In the genomic region with DNA sequence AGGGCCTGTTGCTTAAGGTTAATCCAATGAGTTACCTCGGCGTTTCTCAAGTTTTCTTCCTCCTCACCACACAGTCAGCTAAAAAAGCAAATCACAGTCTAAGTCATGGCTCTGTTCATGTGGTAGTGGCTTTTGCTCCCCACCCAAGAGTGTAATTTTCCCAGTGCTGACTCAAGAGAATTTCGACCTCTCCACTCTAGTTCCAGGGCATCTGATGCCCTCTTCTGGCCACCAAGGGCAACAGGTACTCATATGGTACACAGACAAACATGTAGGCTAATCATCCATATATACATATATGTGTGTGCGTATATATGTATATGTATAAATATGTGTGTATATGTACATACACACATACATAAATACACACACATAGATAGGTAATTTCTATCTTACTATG, we compare ENCODE assay signal across 23 mouse cellular contexts. TPM values are rescaled to one million over a fixed set of nuclear protein-coding genes. Genes with fewer than 3 reads are reported as not detected.
DNase-seq lines count a peak whose midpoint lies in the region; ATAC-seq and TF ChIP-seq lines count a peak whose summit lies in the region.
"Had no signal": no experiment of that assay in that cellular context is flagged by ENCODE, and none has a peak within 500 bp of the region (broad histone marks: within the 10 kb centered on the region; RNA-seq: fewer than 3 reads in every experiment).

No protein-coding gene starts in this region.

- no peak overlapping the region for H3K4me3 ChIP-seq in forebrain, postnatal 0 days (ENCODE audit: low read depth, low read length)
- H3K4me3 ChIP-seq in forebrain, embryonic 15.5 days, result no peak overlapping the region
- H3K4me3 ChIP-seq in liver, postnatal 0 days (ENCODE audit: low read depth, low read length), result no peak overlapping the region
- no peak overlapping the region for H3K4me3 ChIP-seq in MEL (ENCODE audit: control insufficient read depth in 1 of 2, insufficient read depth in 1 of 2, low read depth in 2 of 2, low read length in 2 of 2)
- H3K4me3 ChIP-seq: embryonic facial prominence, embryonic 13.5 days; hindbrain, embryonic 13.5 days; midbrain, embryonic 13.5 days; neural tube, embryonic 12.5 days; stomach, embryonic 15.5 days had no signal

- no peaks in the 10 kb centered on the region for H3K27me3 ChIP-seq in forebrain, postnatal 0 days (ENCODE audit: insufficient read depth, low read length)
- H3K27me3 ChIP-seq in forebrain, embryonic 15.5 days, result no peaks in the 10 kb centered on the region
- no peaks in the 10 kb centered on the region for H3K27me3 ChIP-seq in liver, postnatal 0 days (ENCODE audit: insufficient read depth, low read length)
- H3K27me3 ChIP-seq in MEL (ENCODE audit: control insufficient read depth in 1 of 2, insufficient read depth in 2 of 2, low read length in 2 of 2), result no peaks in the 10 kb centered on the region; a peak in 2 of 4 replicates
- H3K27me3 ChIP-seq: neural tube, embryonic 12.5 days; stomach, embryonic 15.5 days had no signal

- H3K9ac ChIP-seq in forebrain, postnatal 0 days, result no peak overlapping the region
- no peak overlapping the region for H3K9ac ChIP-seq in forebrain, embryonic 15.5 days (replicated peaks)
- H3K9ac ChIP-seq in liver, postnatal 0 days (replicated peaks), result no peak overlapping the region
- no peak overlapping the region for H3K9ac ChIP-seq in MEL (ENCODE audit: control insufficient read depth, low read depth, low read length, poor library complexity, severe bottlenecking)
- H3K9ac ChIP-seq: embryonic facial prominence, embryonic 13.5 days; hindbrain, embryonic 13.5 days; midbrain, embryonic 13.5 days; neural tube, embryonic 12.5 days; stomach, embryonic 15.5 days had no signal

- TF ChIP-seq CTCF in forebrain, postnatal 0 days (IDR thresholded peaks at IDR 0.05; ENCODE audit: low read depth), result peak; percentile 31
- peak; percentile 51 for TF ChIP-seq CTCF in liver, postnatal 0 days (IDR thresholded peaks at IDR 0.05; ENCODE audit: low read depth)
- peak; percentile 47 to 80 (median 73) for TF ChIP-seq CTCF in MEL (IDR thresholded peaks at IDR 0.05 in 2 of 3, conservative IDR thresholded peaks at IDR 0.05 in 1 of 3; ENCODE audit: control insufficient read depth in 1 of 3, insufficient read depth in 1 of 3, low read depth in 2 of 3, low read length in 3 of 3, poor library complexity in 1 of 3, severe bottlenecking in 1 of 3)

- no peak overlapping the region for H3K4me2 ChIP-seq in forebrain, postnatal 0 days (ENCODE audit: low read depth)
- H3K4me2 ChIP-seq in forebrain, embryonic 15.5 days (replicated peaks), result no peak overlapping the region
- H3K4me2 ChIP-seq in liver, postnatal 0 days (ENCODE audit: low read depth, low read length), result no peak overlapping the region
- H3K4me2 ChIP-seq: embryonic facial prominence, embryonic 13.5 days; hindbrain, embryonic 13.5 days; midbrain, embryonic 13.5 days; neural tube, embryonic 12.5 days; stomach, embryonic 15.5 days had no signal

- no peak for ATAC-seq in forebrain, postnatal 0 days
- no peak for ATAC-seq in forebrain, embryonic 15.5 days (replicated peaks)
- ATAC-seq in liver, postnatal 0 days, result no peak
- peak; percentile 19; the same call in 1 of the 2 replicates for ATAC-seq in megakaryocyte, adult 5-6 weeks (ENCODE audit: poor library complexity, severe bottlenecking)
- ATAC-seq in cerebellum, adult (ENCODE audit: insufficient number of reproducible peaks, low FRiP score, low TSS enrichment), result no peak
- ATAC-seq: midbrain, embryonic 13.5 days had no signal

- peaks cover 4% of the 10 kb centered on the region; the same call in 1 of the 2 replicates for H3K4me1 ChIP-seq in forebrain, postnatal 0 days (ENCODE audit: insufficient read depth)
- H3K4me1 ChIP-seq in forebrain, embryonic 15.5 days, result 0 out of 2 replicates have a peak, but pooled peaks cover 3% of the 10 kb centered on the region
- peaks cover 7% of the 10 kb centered on the region; the same call in 1 of the 2 replicates for H3K4me1 ChIP-seq in liver, postnatal 0 days (ENCODE audit: insufficient read depth)
- H3K4me1 ChIP-seq in MEL (ENCODE audit: control insufficient read depth in 1 of 2, insufficient read depth in 2 of 2, low read length in 2 of 2), result no peaks in the 10 kb centered on the region

- DNase-seq in forebrain, postnatal 0 days, result no peak
- no peak for DNase-seq in liver, postnatal 0 days
- DNase-seq in liver (no peak), MEL (ENCODE audit: low read depth, low spot score) (peak; percentile 58)
- DNase-seq in layer of hippocampus, postnatal 14 days (ENCODE audit: low spot score in 2 of 2), result no peak
- DNase-seq: cerebellum, adult 9-11 months; kidney, postnatal 10 days; lung, postnatal 10 days; right cerebral cortex, postnatal 4 days; thymus, postnatal 36 days had no signal

- no peak for TF ChIP-seq POLR2A in MEL (IDR thresholded peaks at IDR 0.05; ENCODE audit: control insufficient read depth in 1 of 2, insufficient read depth in 1 of 2, low read depth in 1 of 2, low read length in 2 of 2, poor library complexity in 1 of 2)

- no peak for TF ChIP-seq EP300 in liver, postnatal 0 days (IDR thresholded peaks at IDR 0.05; ENCODE audit: low read depth)
- no peak for TF ChIP-seq EP300 in MEL (IDR thresholded peaks at IDR 0.05; ENCODE audit: low read depth in 1 of 2, low read length in 2 of 2)

- no peak overlapping the region for H3K27ac ChIP-seq in forebrain, postnatal 0 days (ENCODE audit: low read depth, low read length)
- no peak overlapping the region for H3K27ac ChIP-seq in forebrain, embryonic 15.5 days (replicated peaks)
- no peak overlapping the region for H3K27ac ChIP-seq in liver, postnatal 0 days (ENCODE audit: low read depth)
- H3K27ac ChIP-seq in MEL (ENCODE audit: control insufficient read depth, low read depth, low read length), result no peak overlapping the region
- H3K27ac ChIP-seq: embryonic facial prominence, embryonic 13.5 days; hindbrain, embryonic 13.5 days; midbrain, embryonic 13.5 days; neural tube, embryonic 12.5 days; stomach, embryonic 15.5 days had no signal

- WGBS in forebrain, postnatal 0 days, result 76% methylated on average over 4 of the region's 4 CpGs
- 75% methylated on average over 4 of the region's 4 CpGs for WGBS in forebrain, embryonic 15.5 days
- 63% methylated on average over 4 of the region's 4 CpGs for WGBS in liver, postnatal 0 days (ENCODE audit: insufficient replicate concordance)

- TF ChIP-seq RAD21 in MEL (IDR thresholded peaks at IDR 0.05; ENCODE audit: low read depth, low read length), result peak; percentile 77

- H3K9me3 ChIP-seq in forebrain, postnatal 0 days (ENCODE audit: low read length), result no peaks in the 10 kb centered on the region
- H3K9me3 ChIP-seq in forebrain, embryonic 15.5 days, result no peaks in the 10 kb centered on the region
- H3K9me3 ChIP-seq in liver, postnatal 0 days (ENCODE audit: low read length), result no peaks in the 10 kb centered on the region
- H3K9me3 ChIP-seq in MEL (replicated peaks; ENCODE audit: insufficient read depth, low read length), result no peaks in the 10 kb centered on the region
- H3K9me3 ChIP-seq: embryonic facial prominence, embryonic 13.5 days; hindbrain, embryonic 13.5 days; midbrain, embryonic 13.5 days; neural tube, embryonic 12.5 days; stomach, embryonic 15.5 days had no signal

- H3K79me2 ChIP-seq in MEL (ENCODE audit: control insufficient read depth, insufficient read depth, low read length, poor library complexity), result no peaks in the 10 kb centered on the region

- no peaks in the 10 kb centered on the region for H3K36me3 ChIP-seq in forebrain, postnatal 0 days (ENCODE audit: insufficient read depth)
- H3K36me3 ChIP-seq in forebrain, embryonic 15.5 days, result no peaks in the 10 kb centered on the region
- no peaks in the 10 kb centered on the region for H3K36me3 ChIP-seq in liver, postnatal 0 days (replicated peaks; ENCODE audit: insufficient read depth, low read length)
- H3K36me3 ChIP-seq in MEL (ENCODE audit: control insufficient read depth in 1 of 2, insufficient read depth in 2 of 2, low read length in 2 of 2), result no peaks in the 10 kb centered on the region
- H3K36me3 ChIP-seq: embryonic facial prominence, embryonic 13.5 days; hindbrain, embryonic 13.5 days; midbrain, embryonic 13.5 days; neural tube, embryonic 12.5 days; stomach, embryonic 15.5 days had no signal

RNA-seq across cellular contexts. Expression of a gene that starts 2.2 kb away (rescaled TPM):
- 0.77 TPM in 1 of 2 replicates, not detected in the other for total RNA-seq in forebrain, postnatal 0 days (2014; rRNA removed)
- polyA plus RNA-seq in forebrain, postnatal 0 days (2015; fragmentation: Nextera tagmentation; extraction: Ambion mirVana), result not detected in 2 replicates
- not detected in 2 replicates for polyA plus RNA-seq in forebrain, embryonic 15.5 days (2015; fragmentation: Nextera tagmentation; extraction: Ambion mirVana)
- not detected in 2 replicates for polyA plus RNA-seq in liver, postnatal 0 days (2015; fragmentation: Nextera tagmentation; extraction: Ambion mirVana)
- not detected in 2 replicates for total RNA-seq in MEL (2012; rRNA removed)
- not detected for polyA plus RNA-seq in MEL (2012; ENCODE audit: insufficient read depth in 1 of 2, insufficient read length in 2 of 2, low read depth in 1 of 2, low replicate concordance in 2 of 2, missing spikeins in 1 of 2)
- total RNA-seq in megakaryocyte, adult 5-6 weeks (2015), result not detected in 2 replicates
- not detected in 2 replicates for total RNA-seq in megakaryocyte, adult 5-6 weeks (2017)
- not detected for total RNA-seq in layer of hippocampus, postnatal 14 days (2021)
- total RNA-seq: gastrocnemius, adult 8-10 months; layer of hippocampus, postnatal 10 days had no signal
- polyA plus RNA-seq: forebrain, embryonic 11.5 days; heart, embryonic 14.5 days; hindbrain, embryonic 13.5 days; midbrain, embryonic 13.5 days; neural tube, embryonic 12.5 days; stomach, embryonic 15.5 days had no signal

RNA-seq across cellular contexts. Expression of a gene that starts 6.2 kb away (rescaled TPM):
- not detected in 2 replicates for total RNA-seq in forebrain, postnatal 0 days (2014; rRNA removed)
- not detected in 2 replicates for polyA plus RNA-seq in forebrain, postnatal 0 days (2015; fragmentation: Nextera tagmentation; extraction: Ambion mirVana)
- polyA plus RNA-seq in forebrain, embryonic 15.5 days (2015; fragmentation: Nextera tagmentation; extraction: Ambion mirVana), result not detected in 2 replicates
- polyA plus RNA-seq in liver, postnatal 0 days (2015; fragmentation: Nextera tagmentation; extraction: Ambion mirVana), result 0.08 TPM in 1 of 2 replicates, not detected in the other
- not detected in 2 replicates for total RNA-seq in MEL (2012; rRNA removed)
- polyA plus RNA-seq in MEL (2012; ENCODE audit: insufficient read depth in 1 of 2, insufficient read length in 2 of 2, low read depth in 1 of 2, low replicate concordance in 2 of 2, missing spikeins in 1 of 2), result not detected
- total RNA-seq in megakaryocyte, adult 5-6 weeks (2015), result not detected in 2 replicates
- not detected in 2 replicates for total RNA-seq in megakaryocyte, adult 5-6 weeks (2017)
- total RNA-seq in layer of hippocampus, postnatal 14 days (2021), result not detected
- total RNA-seq: gastrocnemius, adult 8-10 months; layer of hippocampus, postnatal 10 days had no signal
- polyA plus RNA-seq: forebrain, embryonic 11.5 days; heart, embryonic 14.5 days; hindbrain, embryonic 13.5 days; limb, embryonic 11.5 days; midbrain, embryonic 13.5 days; neural tube, embryonic 12.5 days had no signal

RNA-seq across cellular contexts. Expression of a gene that starts 15.9 kb away (rescaled TPM):
- total RNA-seq in forebrain, postnatal 0 days (2014; rRNA removed), result 37.1 and 45.7 TPM in 2 replicates
- polyA plus RNA-seq in forebrain, postnatal 0 days (2015; fragmentation: Nextera tagmentation; extraction: Ambion mirVana), result 61.0 and 76.8 TPM in 2 replicates
- polyA plus RNA-seq in forebrain, embryonic 15.5 days (2015; fragmentation: Nextera tagmentation; extraction: Ambion mirVana), result 28.0 and 30.4 TPM in 2 replicates
- polyA plus RNA-seq in liver, postnatal 0 days (2015; fragmentation: Nextera tagmentation; extraction: Ambion mirVana), result 704 and 712 TPM in 2 replicates
- 253 and 283 TPM in 2 replicates for total RNA-seq in MEL (2012; rRNA removed)
- 100 to 1,000 TPM in 1 of 2 experiments, not detected in 1; 393 TPM for polyA plus RNA-seq in MEL (2012; ENCODE audit: insufficient read depth in 1 of 2, insufficient read length in 2 of 2, low read depth in 1 of 2, low replicate concordance in 2 of 2, missing spikeins in 1 of 2)
- total RNA-seq in megakaryocyte, adult 5-6 weeks (2015), result 1.5 and 6.3 TPM in 2 replicates
- total RNA-seq in megakaryocyte, adult 5-6 weeks (2017), result 0.99 TPM in 1 of 2 replicates, not detected in the other
- total RNA-seq in layer of hippocampus, postnatal 14 days (2021), result 1 to 10 TPM; 2.3 to 5.0 TPM

RNA-seq across cellular contexts. Expression of a gene that starts 19.8 kb away (rescaled TPM):
- total RNA-seq in forebrain, postnatal 0 days (2014; rRNA removed), result 0.23 and 0.43 TPM in 2 replicates
- 0.21 and 0.28 TPM in 2 replicates for polyA plus RNA-seq in forebrain, postnatal 0 days (2015; fragmentation: Nextera tagmentation; extraction: Ambion mirVana)
- polyA plus RNA-seq in forebrain, embryonic 15.5 days (2015; fragmentation: Nextera tagmentation; extraction: Ambion mirVana), result 0.52 and 1.0 TPM in 2 replicates
- polyA plus RNA-seq in liver, postnatal 0 days (2015; fragmentation: Nextera tagmentation; extraction: Ambion mirVana), result 257 and 263 TPM in 2 replicates
- 0.12 TPM in 1 of 2 replicates, not detected in the other for total RNA-seq in MEL (2012; rRNA removed)
- not detected for polyA plus RNA-seq in MEL (2012; ENCODE audit: insufficient read depth in 1 of 2, insufficient read length in 2 of 2, low read depth in 1 of 2, low replicate concordance in 2 of 2, missing spikeins in 1 of 2)
- 0.56 and 0.64 TPM in 2 replicates for total RNA-seq in megakaryocyte, adult 5-6 weeks (2015)
- 0.26 TPM in 1 of 2 replicates, not detected in the other for total RNA-seq in megakaryocyte, adult 5-6 weeks (2017)
- not detected for total RNA-seq in layer of hippocampus, postnatal 14 days (2021)
- total RNA-seq: layer of hippocampus, postnatal 10 days had no signal

RNA-seq across cellular contexts. Expression of a gene that starts 29.0 kb away (rescaled TPM):
- total RNA-seq in forebrain, postnatal 0 days (2014; rRNA removed), result 0.08 and 0.14 TPM in 2 replicates
- 0.08 and 0.30 TPM in 2 replicates for polyA plus RNA-seq in forebrain, postnatal 0 days (2015; fragmentation: Nextera tagmentation; extraction: Ambion mirVana)
- 0.10 TPM in 1 of 2 replicates, not detected in the other for polyA plus RNA-seq in forebrain, embryonic 15.5 days (2015; fragmentation: Nextera tagmentation; extraction: Ambion mirVana)
- polyA plus RNA-seq in liver, postnatal 0 days (2015; fragmentation: Nextera tagmentation; extraction: Ambion mirVana), result 1.7 and 1.9 TPM in 2 replicates
- not detected in 2 replicates for total RNA-seq in MEL (2012; rRNA removed)
- not detected for polyA plus RNA-seq in MEL (2012; ENCODE audit: insufficient read depth in 1 of 2, insufficient read length in 2 of 2, low read depth in 1 of 2, low replicate concordance in 2 of 2, missing spikeins in 1 of 2)
- total RNA-seq in megakaryocyte, adult 5-6 weeks (2015), result not detected in 2 replicates
- total RNA-seq in megakaryocyte, adult 5-6 weeks (2017), result not detected in 2 replicates
- total RNA-seq in layer of hippocampus, postnatal 14 days (2021), result under 1 TPM in 1 of 2 experiments, not detected in 1; 0.35 TPM
- total RNA-seq: gastrocnemius, adult 8-10 months had no signal
- polyA plus RNA-seq: forebrain, embryonic 11.5 days; heart, embryonic 14.5 days; midbrain, embryonic 13.5 days; neural tube, embryonic 12.5 days had no signal
